Mouse (Mus musculus): ENCODE data around the gene Tcirg1.

DNA sequence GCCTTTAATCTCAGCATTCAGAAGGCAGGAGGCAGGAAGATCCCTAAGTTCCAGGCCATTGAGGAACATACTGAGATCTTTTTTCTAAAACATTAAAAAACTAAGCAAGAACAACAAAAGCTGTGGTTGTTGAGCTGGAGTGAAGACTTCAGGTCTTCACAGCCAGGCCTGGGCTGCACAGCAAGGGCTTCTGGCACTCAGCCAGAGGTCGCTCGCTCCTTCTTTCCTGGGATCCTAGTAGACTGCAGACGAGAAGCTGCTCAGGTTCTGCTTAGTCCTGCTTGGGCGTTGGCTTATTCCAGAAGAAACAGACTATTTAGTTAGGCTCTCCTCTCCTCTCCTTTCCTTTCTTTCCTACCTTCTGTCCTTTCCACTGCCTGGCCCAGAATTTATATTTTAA lies 34.6 kb downstream of the Tcirg1 start:
- TF ChIP-seq CTCF (IDR thresholded peaks at IDR 0.05; ENCODE audit: extremely low read depth, insufficient read depth, low read length) (no peak), POLR2A (IDR thresholded peaks at IDR 0.05; ENCODE audit: extremely low read depth, insufficient read depth, low read length) (no peak)
